Mouse (Mus musculus) heart, postnatal 0 days (tissue): ENCODE measurements around the gene Cyp26a1.

ENCODE experiments used
- CTCF ChIP-seq: IDR thresholded peaks from 2 replicates; pipeline ENCODE4 v1.5.1; 2016; ENCODE audit warnings: antibody characterized with exemption, control low read depth, low read depth
- EP300 ChIP-seq: IDR thresholded peaks from 2 replicates; pipeline ENCODE4 v1.6.1; 2016; ENCODE audit warnings: antibody characterized with exemption, low read depth

DNA sequence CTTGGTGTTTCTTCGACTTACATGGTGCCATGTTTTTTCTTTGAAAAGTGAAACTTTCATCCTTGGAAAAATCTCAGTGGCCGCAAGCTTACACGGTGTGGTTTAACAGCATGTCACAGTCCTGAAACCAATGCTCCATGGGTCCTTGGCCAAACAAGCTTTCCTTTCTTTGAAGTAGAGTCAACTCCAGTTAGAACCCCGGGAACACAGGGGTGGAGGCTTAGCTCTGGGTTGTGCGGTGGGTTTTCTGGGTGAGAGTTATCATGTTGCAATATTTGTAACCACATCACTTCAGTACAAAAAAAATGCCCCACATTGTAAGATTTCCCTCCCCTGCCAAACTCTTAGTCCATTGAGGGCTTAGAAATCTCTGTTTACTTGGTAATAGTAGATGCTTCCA lies 8.1 kb downstream of the Cyp26a1 start:
- no peak for TF ChIP-seq EP300
- TF ChIP-seq CTCF = no peak
